Mouse (Mus musculus): ENCODE data around the gene Slc27a2. TPM values are rescaled to one million over a fixed set of nuclear protein-coding genes. Genes with fewer than 3 reads are reported as not detected.

The Slc27a2 gene
- polyA plus RNA-seq (2012; rRNA removed), result 1.9 and 2.3 TPM in 2 replicates

DNA sequence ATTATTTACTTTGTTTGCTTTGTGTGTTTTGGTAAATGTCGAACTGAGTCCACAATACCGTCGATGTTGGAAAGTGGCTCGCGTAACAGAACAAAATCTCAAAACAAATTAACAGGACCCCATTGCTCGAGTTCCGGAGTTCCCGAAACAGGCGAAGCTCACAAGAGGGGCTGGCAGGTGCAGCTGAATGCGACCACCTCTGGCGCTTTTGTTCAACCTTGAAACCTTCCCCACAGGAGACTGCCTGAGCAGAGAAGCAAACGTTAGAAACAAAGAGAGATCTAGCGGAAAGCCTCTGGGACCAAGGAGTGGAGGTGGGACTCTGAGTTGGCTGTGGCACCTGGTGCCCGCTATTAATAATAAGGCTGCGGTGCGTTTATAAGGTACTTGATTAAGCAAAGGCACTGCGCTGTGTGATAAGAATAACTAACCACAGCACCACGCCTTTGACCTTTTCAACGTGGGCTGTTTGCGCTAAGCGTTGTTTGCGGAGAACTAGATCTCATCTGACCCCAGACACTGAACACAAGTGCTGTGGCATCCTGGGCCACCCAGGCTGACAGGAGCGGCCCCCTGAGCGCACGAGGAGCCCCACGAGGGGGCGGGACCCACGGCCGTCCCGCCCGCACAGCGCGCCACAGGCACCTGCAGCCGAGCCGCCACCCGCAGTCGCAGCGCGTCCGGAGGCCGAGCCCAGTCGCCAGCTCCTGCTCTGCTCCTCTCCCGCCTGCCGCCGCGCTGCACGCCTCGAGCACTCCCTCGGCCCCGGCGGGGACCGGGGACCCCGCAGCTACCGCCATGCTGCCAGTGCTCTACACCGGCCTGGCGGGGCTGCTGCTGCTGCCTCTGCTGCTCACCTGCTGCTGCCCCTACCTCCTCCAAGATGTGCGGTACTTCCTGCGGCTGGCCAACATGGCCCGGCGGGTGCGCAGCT is at the start of gene Slc27a2:
Slc27a2 (plus strand) TSS at position 51 of the 934 bp plus-strand sequence.

DNA sequence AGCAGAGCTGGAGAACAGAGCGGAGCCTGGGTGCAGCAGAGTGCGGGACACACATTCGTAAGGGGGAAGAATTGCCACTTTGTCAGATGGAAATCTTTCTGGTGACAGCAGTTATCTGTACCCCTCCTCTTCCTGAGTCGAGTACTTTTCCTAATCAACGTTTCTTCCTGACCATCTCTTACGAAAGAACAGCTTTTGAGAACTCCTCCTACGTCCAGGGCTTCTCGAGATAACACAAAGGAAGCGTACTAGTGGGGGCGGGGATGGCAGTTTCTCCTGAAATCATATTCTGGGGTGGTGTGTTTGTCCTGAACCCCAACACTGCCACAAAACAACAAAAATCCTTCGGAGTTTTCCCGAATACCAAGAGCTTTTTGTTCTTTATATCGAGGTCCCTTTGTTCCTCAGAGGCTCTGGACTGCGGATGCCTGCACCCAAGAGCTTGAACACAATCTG is 67.1 kb downstream of the Slc27a2 start, which contains the start of gene Hdc:
Hdc (minus strand) TSS at position 51 of the 456 bp plus-strand sequence.

Other genes with a start within 250 kb of the Slc27a2 start
- 0.02 and 0.06 TPM in 2 replicates for gene Atp8b4, start 51.7 kb upstream of the Slc27a2 start, polyA plus RNA-seq (2012; rRNA removed)
- 6.6 and 8.6 TPM in 2 replicates for gene Hdc, start 66.9 kb downstream of the Slc27a2 start, polyA plus RNA-seq (2012; rRNA removed)
- 1.6 and 1.7 TPM in 2 replicates for gene Gabpb1, start 123.9 kb downstream of the Slc27a2 start, polyA plus RNA-seq (2012; rRNA removed)
- gene Usp8, start 154.9 kb downstream of the Slc27a2 start, polyA plus RNA-seq (2012; rRNA removed), result 3.1 and 4.0 TPM in 2 replicates
- 0.04 and 0.12 TPM in 2 replicates for gene Usp50, start 231.1 kb downstream of the Slc27a2 start, polyA plus RNA-seq (2012; rRNA removed)